Mouse (Mus musculus): ENCODE measurements around the gene Rgs5. TPM values are rescaled to one million over a fixed set of nuclear protein-coding genes. Genes with fewer than 3 reads are reported as not detected.

Rgs5 gene
- polyA plus RNA-seq, 1 experiment: 36.9 TPM

DNA sequence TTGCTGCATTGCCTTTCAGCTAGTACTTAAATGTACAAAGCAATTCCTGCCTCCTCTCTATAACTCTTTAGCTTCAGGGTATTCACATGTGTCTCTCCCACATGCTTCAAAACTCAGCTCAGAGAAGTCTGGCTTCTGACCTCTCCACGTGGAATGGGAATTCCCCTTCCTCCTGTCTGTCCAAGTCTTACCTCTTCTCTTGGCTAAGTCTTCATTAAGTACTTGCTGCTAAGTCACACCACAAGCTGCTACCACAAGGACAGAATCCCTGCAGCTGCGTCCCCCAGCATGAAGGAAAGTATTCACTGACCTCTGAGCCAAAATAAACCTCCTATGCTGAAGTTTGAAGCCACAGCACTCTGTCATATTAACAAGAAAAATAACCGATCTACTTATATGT lies 71.0 kb downstream of the Rgs5 start:
- DNase-seq (ENCODE audit: low read depth): no peak

DNA sequence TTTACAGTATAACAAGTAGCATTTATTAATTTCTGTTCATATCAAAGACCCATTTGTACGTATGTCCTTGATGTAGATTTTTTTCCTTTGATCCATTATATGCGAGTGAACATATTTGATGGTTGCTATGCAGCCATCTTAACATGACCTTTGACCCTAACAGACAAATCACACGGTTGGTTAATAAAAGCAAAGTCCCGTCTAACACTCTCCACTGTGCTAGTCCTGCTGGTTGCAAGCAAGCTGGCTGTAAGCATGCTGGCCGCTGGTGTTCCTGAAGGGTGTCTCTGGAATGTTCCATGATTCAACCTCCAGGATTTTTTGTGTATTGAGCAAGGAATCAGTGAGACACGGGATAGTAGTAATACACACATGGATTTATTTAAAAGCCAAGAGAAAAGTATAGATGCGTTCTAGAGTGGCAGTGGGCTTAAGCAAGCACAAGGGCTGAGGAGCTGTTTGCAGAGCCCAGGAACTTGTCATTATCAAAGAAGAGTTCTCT lies 75.3 kb downstream of the Rgs5 start:
- no peak for DNase-seq (ENCODE audit: low read depth)

DNA sequence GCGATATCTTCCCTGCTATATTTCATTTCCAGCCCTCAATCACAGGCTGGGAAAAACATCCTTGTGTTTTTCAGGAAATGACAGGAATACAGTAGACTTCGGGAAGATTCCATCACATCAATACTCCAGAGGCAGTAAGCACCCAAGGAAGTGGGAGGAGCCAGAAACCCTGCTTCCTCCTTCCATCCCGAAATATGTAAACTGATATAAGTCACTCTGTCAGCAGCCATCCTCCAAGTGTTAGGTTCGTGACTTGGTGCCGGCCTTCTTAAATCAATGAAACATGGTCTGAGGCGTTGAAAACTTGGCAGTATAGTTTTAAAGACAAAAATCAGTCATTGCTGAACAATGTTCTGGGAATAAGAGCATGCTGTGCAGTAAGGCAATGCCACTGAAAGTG lies 80.8 kb downstream of the Rgs5 start:
- DNase-seq (ENCODE audit: low read depth): no peak

DNA sequence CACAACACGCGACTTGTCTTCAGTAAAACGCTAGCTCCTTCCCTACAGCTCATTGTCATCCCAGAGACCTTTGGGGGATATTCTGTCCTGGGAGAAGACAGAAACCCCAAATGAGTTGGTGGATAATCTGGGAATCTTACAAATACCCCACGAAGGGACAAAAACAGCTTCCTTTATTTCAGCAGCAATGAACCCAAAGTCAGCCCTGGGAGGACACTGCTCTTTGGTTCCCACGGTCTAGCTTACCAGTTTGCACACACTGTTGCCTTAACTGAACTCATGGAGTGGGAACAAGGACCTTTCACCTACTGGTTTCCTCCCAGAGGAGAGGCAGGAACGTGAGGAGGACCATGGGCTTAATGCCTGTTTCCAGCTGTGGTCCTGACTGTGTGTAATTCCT lies 81.9 kb downstream of the Rgs5 start:
- no peak for DNase-seq (ENCODE audit: low read depth)

DNA sequence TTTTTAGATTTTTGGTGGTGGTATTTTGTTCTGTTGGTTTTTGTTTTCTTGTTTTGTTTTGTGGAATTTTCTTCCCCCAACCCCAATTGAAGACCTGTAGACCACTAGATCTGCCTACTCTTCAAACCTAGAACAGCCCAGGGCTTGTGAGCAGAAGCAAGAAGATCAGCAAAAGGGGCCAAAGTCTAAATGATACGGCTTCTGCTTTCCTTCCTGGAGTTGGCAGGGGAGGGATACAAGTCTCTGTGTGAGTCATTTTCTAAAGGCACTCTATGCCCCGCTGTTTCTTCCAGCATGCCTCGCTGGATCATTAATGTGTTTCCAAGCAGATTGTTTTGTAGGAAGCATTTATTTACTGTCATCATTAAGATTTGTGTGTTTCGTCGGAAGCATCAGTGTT lies 85.8 kb downstream of the Rgs5 start:
- DNase-seq (ENCODE audit: low read depth): no peak

Other genes with a start within 250 kb of the Rgs5 start
- gene Nuf2, start 124.0 kb upstream of the Rgs5 start, polyA plus RNA-seq (2012; rRNA removed): 0.30 and 0.43 TPM in 2 replicates
- 4.8 and 5.6 TPM in 2 replicates for gene Rgs4, start 92.1 kb downstream of the Rgs5 start, polyA plus RNA-seq (2012; rRNA removed)